Mouse (Mus musculus): Measurements from ENCODE around the gene Traf2.
A peak's percentile ranks its signal among the peaks of the same experiment; 100 is the strongest.

Gene Traf2

GRCm38 (mm10) chr2:25541644-25542367, 4.9 kb downstream of the Traf2 start:
- DNase-seq (ENCODE audit: low spot score): no peak

GRCm38 (mm10) chr2:25540541-25540948, 6.2 kb downstream of the Traf2 start:
- no peak for DNase-seq (ENCODE audit: low spot score)

GRCm38 (mm10) chr2:25536531-25536930, 10.2 kb downstream of the Traf2 start:
- DNase-seq (ENCODE audit: low spot score): no peak

GRCm38 (mm10) chr2:25534866-25535182, 11.9 kb downstream of the Traf2 start:
- no peak for DNase-seq (ENCODE audit: low spot score)

- no peak for DNase-seq (ENCODE audit: low spot score)
These were observed 12.4 kb downstream of the Traf2 start for GRCm38 (mm10) chr2:25534178-25534865.

GRCm38 (mm10) chr2:25533707-25534106, 13.0 kb downstream of the Traf2 start:
- DNase-seq (ENCODE audit: low spot score): no peak

GRCm38 (mm10) chr2:25526510-25527302, 20.0 kb downstream of the Traf2 start:
- DNase-seq (ENCODE audit: low spot score): no peak

- DNase-seq (ENCODE audit: low spot score): peak; percentile 34
These were observed 36.8 kb downstream of the Traf2 start for GRCm38 (mm10) chr2:25509912-25510311.

- peak; percentile 49 for DNase-seq (ENCODE audit: low spot score)
These were observed 39.8 kb downstream of the Traf2 start for GRCm38 (mm10) chr2:25506964-25507363.

- DNase-seq (ENCODE audit: low spot score): no peak
These were observed 40.9 kb downstream of the Traf2 start for GRCm38 (mm10) chr2:25505860-25506259.

- DNase-seq (ENCODE audit: low spot score): no peak
These were observed 41.7 kb downstream of the Traf2 start for GRCm38 (mm10) chr2:25505000-25505399.

GRCm38 (mm10) chr2:25504538-25504937, 42.2 kb downstream of the Traf2 start:
- no peak for DNase-seq (ENCODE audit: low spot score)

GRCm38 (mm10) chr2:25502726-25503125, 44.0 kb downstream of the Traf2 start:
- no peak for DNase-seq (ENCODE audit: low spot score)

- peak; percentile 13 for DNase-seq (ENCODE audit: low spot score)
These were observed 44.9 kb downstream of the Traf2 start, which contains the start of gene C8g for GRCm38 (mm10) chr2:25501593-25502486. Gene C8g, minus strand, starts transcription at chr2:25501719.

- DNase-seq (ENCODE audit: low spot score): peak; percentile 96
These were observed 45.9 kb downstream of the Traf2 start, which contains the start of gene Fbxw5 for GRCm38 (mm10) chr2:25500576-25501405. Gene Fbxw5, plus strand, starts transcription at chr2:25500750.

GRCm38 (mm10) chr2:25500071-25500575, 46.6 kb downstream of the Traf2 start:
- no peak for DNase-seq (ENCODE audit: low spot score)

GRCm38 (mm10) chr2:25498622-25499478, 47.9 kb downstream of the Traf2 start:
- DNase-seq (ENCODE audit: low spot score): no peak

GRCm38 (mm10) chr2:25497846-25498575, 48.7 kb downstream of the Traf2 start:
- DNase-seq (ENCODE audit: low spot score): no peak

GRCm38 (mm10) chr2:25496462-25496861, 50.3 kb downstream of the Traf2 start:
- DNase-seq (ENCODE audit: low spot score): peak; percentile 66

All from retina, embryonic 14.5 days (tissue).